Mouse (Mus musculus) small intestine, adult 2 months (tissue): ENCODE results near the gene Sema5a.

ENCODE experiments used
- CTCF ChIP-seq: fragments of 200-500 bp; IDR thresholded peaks from 2 replicates; pipeline ENCODE4 v1.5.1; 2012; ENCODE audit warnings: low read depth, mild to moderate bottlenecking, control low read depth, inconsistent platforms, low read length, moderate library complexity, mixed read lengths; ENCODE audit not compliant: insufficient replicate concordance, insufficient read length; ENCODE audit errors: extremely low read depth
- POLR2A ChIP-seq: fragments of 200-500 bp; IDR thresholded peaks from 2 replicates; pipeline ENCODE4 v1.6.1; 2012; ENCODE audit warnings: low read depth, mild to moderate bottlenecking, control low read depth, inconsistent platforms, low read length, moderate library complexity

- TF ChIP-seq CTCF = no peak
- no peak for TF ChIP-seq POLR2A
These were observed 108.4 kb downstream of the Sema5a start for GRCm38 (mm10) chr15:32352995-32353394.
